Mouse (Mus musculus) megakaryocyte-erythroid progenitor cell, adult 5 weeks (primary cell): ENCODE results near the gene Gm1113. TPM values are rescaled to one million over a fixed set of nuclear protein-coding genes. Genes with fewer than 3 reads are reported as not detected.

Source experiments
- polyA plus RNA-seq: library from polyadenylated mRNA; stranded (reverse); fragments of >175 nt; gene quantifications from 2 replicates; pipeline ENCODE4 v1.2.3, GENCODE M21; 2012

Gene Gm1113
- not detected in 2 replicates for polyA plus RNA-seq

DNA sequence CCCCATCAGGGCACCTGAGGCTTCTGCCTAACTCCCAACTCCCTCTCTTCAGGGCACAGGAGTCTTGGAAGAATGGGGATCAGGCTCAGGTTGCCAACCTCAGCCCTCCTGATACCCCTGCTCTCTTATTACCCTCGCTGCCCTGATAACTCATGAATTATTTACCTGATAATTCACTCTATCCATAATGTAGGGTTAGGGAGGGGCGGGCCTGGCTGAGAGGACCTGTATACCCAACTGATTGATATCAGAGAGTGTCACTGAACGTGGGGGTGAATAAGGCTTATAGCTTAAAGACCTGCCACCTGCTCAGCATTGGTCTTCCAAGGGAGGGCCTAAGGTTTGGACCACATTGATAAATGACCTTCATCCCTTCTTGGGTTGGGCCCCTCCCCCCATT, at the start of gene Gm1113:
Gm1113 (minus strand) TSS at position 101 of the 400 bp plus-strand sequence.

DNA sequence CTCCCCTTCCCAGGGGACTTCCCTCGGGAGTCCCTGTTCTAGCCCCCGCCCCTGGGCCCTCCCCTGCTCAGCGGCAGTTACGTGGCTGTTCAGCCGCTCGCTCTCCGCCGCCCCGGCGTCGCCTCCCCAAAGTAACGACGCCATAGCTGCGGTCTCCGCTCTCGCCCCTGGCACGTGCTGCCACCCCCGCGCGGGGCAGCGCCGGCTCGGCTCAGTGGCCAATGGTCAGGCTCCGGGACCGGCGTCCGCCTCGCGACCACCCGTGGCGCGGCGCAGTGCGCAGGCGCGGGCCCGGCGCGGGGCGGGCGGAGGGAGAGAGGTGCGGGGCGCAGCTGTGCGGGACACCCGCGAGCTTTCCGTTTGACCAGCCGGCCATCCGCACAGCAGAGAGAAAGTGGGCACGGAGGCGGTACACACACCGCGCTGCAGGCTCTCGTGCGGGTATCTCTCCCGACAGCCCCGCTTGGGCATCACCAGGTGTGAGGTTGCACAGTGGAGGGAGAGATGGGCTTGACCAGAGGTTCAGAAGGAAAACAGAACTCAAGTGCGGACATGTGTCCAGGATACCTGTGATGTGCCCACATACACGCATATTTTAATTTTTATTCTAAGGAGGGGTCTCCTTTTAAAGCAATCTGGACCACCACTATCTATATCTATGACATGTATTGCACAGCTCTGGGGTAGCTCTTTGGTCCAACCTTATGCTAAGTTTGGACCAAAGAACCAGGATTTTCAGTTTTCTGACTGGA, 40.4 kb upstream of the Gm1113 start, which contains the start of the genes Ddx25 and Pus3:
Ddx25 (minus strand) TSS at position 272 of the 752 bp plus-strand sequence.
Pus3 (plus strand) TSS at position 339 of the 752 bp plus-strand sequence.

Other genes with a start within 250 kb of the Gm1113 start
- gene Cdon, start 97.1 kb downstream of the Gm1113 start, polyA plus RNA-seq, result 0.07 and 0.23 TPM in 2 replicates
- gene Ddx25, start 40.3 kb upstream of the Gm1113 start, polyA plus RNA-seq, result 0.03 and 0.04 TPM in 2 replicates
- gene Pus3, start 40.3 kb upstream of the Gm1113 start, polyA plus RNA-seq, result 1.00 and 1.1 TPM in 2 replicates
- 0.35 and 0.39 TPM in 2 replicates for gene Pate2, start 52.0 kb upstream of the Gm1113 start, polyA plus RNA-seq
- 1.5 and 2.6 TPM in 2 replicates for gene Hyls1, start 52.1 kb upstream of the Gm1113 start, polyA plus RNA-seq
- not detected in 2 replicates for gene Pate4, start 93.7 kb upstream of the Gm1113 start, polyA plus RNA-seq
- gene Pate3, start 129.9 kb upstream of the Gm1113 start, polyA plus RNA-seq, result not detected in 2 replicates
- not detected in 2 replicates for gene Pate1, start 169.1 kb upstream of the Gm1113 start, polyA plus RNA-seq
- not detected in 2 replicates for gene Gm17677, start 222.8 kb upstream of the Gm1113 start, polyA plus RNA-seq